Mouse (Mus musculus) midbrain, embryonic 16.5 days (tissue): ENCODE results near the gene Myl12a. TPM values are rescaled to one million over a fixed set of nuclear protein-coding genes. Genes with fewer than 3 reads are reported as not detected.

Source experiments
- ATAC-seq: fragments of 200-750 bp; cut with Nextera tagmentation; 2 replicates; pipeline ENCODE4 v1.8.0; 2017; ENCODE audit warnings: moderate TSS enrichment
- H3K27ac ChIP-seq: fragments of 300-500 bp; sonication (generic); 2 replicates; pipeline ENCODE4 v1.5.1; 2014; ENCODE audit warnings: mild to moderate bottlenecking, low read length, mixed read lengths
- H3K27me3 ChIP-seq: fragments of 300-500 bp; sonication (generic); 2 replicates; pipeline ENCODE4 v1.6.1; 2014; ENCODE audit warnings: low read depth, low read length, mixed read lengths; ENCODE audit not compliant: control insufficient read depth, insufficient read depth
- H3K36me3 ChIP-seq: fragments of 300-500 bp; sonication (generic); 2 replicates; pipeline ENCODE4 v1.6.1; 2014; ENCODE audit warnings: mild to moderate bottlenecking, low read length, moderate library complexity, mixed read lengths; ENCODE audit not compliant: control insufficient read depth, insufficient read depth
- H3K4me1 ChIP-seq: fragments of 300-500 bp; sonication (generic); 2 replicates; pipeline ENCODE4 v1.6.1; 2014; ENCODE audit warnings: mild to moderate bottlenecking, low read length, mixed read lengths; ENCODE audit not compliant: control insufficient read depth, insufficient read depth
- H3K4me2 ChIP-seq: fragments of 300-500 bp; sonication (generic); 2 replicates; pipeline ENCODE4 v1.6.1; 2014; ENCODE audit warnings: mild to moderate bottlenecking, low read length, mixed read lengths
- H3K4me3 ChIP-seq: fragments of 300-500 bp; sonication (generic); 2 replicates; pipeline ENCODE4 v1.5.1; 2014; ENCODE audit warnings: low read depth, mild to moderate bottlenecking, low read length, moderate library complexity, mixed read lengths
- H3K9ac ChIP-seq: fragments of 300-500 bp; sonication (generic); 2 replicates; pipeline ENCODE4 v1.6.1; 2014; ENCODE audit warnings: low read depth, low read length, mixed read lengths
- H3K9me3 ChIP-seq: fragments of 300-500 bp; sonication (generic); replicated peaks from 2 replicates; pipeline ENCODE4 v1.6.1; 2014; ENCODE audit warnings: mild to moderate bottlenecking, low read length, mixed read lengths; ENCODE audit not compliant: control insufficient read depth, poor library complexity, severe bottlenecking
- WGBS: fragments of 180-500 bp; shearing (Covaris S2); extraction: QIAGEN DNeasy Blood & Tissue Kit; methylation state at CpG from one replicate; pipeline ENCODE4 v1.1.7; 2014; 5-methylcytosine and 5-hydroxymethylcytosine counted together
- polyA plus RNA-seq: library from polyadenylated mRNA; unstranded; fragments of >200 nt; fragmentation: Nextera tagmentation; extraction: Ambion mirVana; gene quantifications from 2 replicates; pipeline ENCODE4 v1.2.1, GENCODE M21; 2015

Myl12a gene
- 82.2 and 92.0 TPM in 2 replicates for polyA plus RNA-seq

GRCm38 (mm10) chr17:71002744-71003094 lies at the start of gene Myl12a:
TSS of gene Myl12a (minus strand) at chr17:71002878.
- peak within 1 kb of the TSS; percentile 86 for H3K4me2 ChIP-seq
- H3K27ac ChIP-seq: peak within 1 kb of the TSS; percentile 91
- H3K27me3 ChIP-seq: no peaks in the 10 kb centered on the region
- no peaks in the 10 kb centered on the region for H3K36me3 ChIP-seq
- peak within 1 kb of the TSS; percentile 73 for H3K9ac ChIP-seq
- ATAC-seq: peak; percentile 64; the same call in 1 of the 2 replicates
- H3K4me3 ChIP-seq: peak within 1 kb of the TSS; percentile 90
- H3K4me1 ChIP-seq: peaks cover 8% of the 10 kb centered on the region
- H3K9me3 ChIP-seq: no peaks in the 10 kb centered on the region
- 6% methylated on average over 14 of the region's 14 CpGs for WGBS

- H3K9me3 ChIP-seq: no peaks in the 10 kb centered on the region
- H3K9ac ChIP-seq: no peak overlapping the region
- WGBS: 90% methylated on average over 8 of the region's 8 CpGs
- no peaks in the 10 kb centered on the region for H3K27me3 ChIP-seq
- H3K36me3 ChIP-seq: no peaks in the 10 kb centered on the region
- no peaks in the 10 kb centered on the region for H3K4me1 ChIP-seq
- H3K4me3 ChIP-seq: no peak overlapping the region
- no peak for ATAC-seq
- H3K4me2 ChIP-seq: no peak overlapping the region
- no peak overlapping the region for H3K27ac ChIP-seq
Observed at GRCm38 (mm10) chr17:71049292-71049691, 46.6 kb upstream of the Myl12a start.

- H3K4me2 ChIP-seq: no peak overlapping the region
- no peaks in the 10 kb centered on the region for H3K4me1 ChIP-seq
- H3K9ac ChIP-seq: no peak overlapping the region
- H3K9me3 ChIP-seq: no peaks in the 10 kb centered on the region
- no peak overlapping the region for H3K27ac ChIP-seq
- no peak overlapping the region for H3K4me3 ChIP-seq
- H3K36me3 ChIP-seq: no peaks in the 10 kb centered on the region
- H3K27me3 ChIP-seq: no peaks in the 10 kb centered on the region
- no peak for ATAC-seq
- 86% methylated on average over 4 of the region's 4 CpGs for WGBS
Observed at GRCm38 (mm10) chr17:71046856-71047255, 44.2 kb upstream of the Myl12a start.

GRCm38 (mm10) chr17:71045591-71045990 lies 42.9 kb upstream of the Myl12a start:
- 86% methylated on average over 9 of the region's 9 CpGs for WGBS
- Histone ChIP-seq H3K27me3 (no peaks in the 10 kb centered on the region), H3K9me3 (no peaks in the 10 kb centered on the region), H3K36me3 (no peaks in the 10 kb centered on the region), H3K4me3 (no peak overlapping the region), H3K9ac (no peak overlapping the region), H3K27ac (no peak overlapping the region), H3K4me2 (no peak overlapping the region), H3K4me1 (no peaks in the 10 kb centered on the region)
- ATAC-seq: no peak

GRCm38 (mm10) chr17:71042645-71043044 lies 40.0 kb upstream of the Myl12a start:
- Histone ChIP-seq H3K4me3 (no peak overlapping the region), H3K27me3 (no peaks in the 10 kb centered on the region), H3K4me2 (no peak overlapping the region), H3K4me1 (no peaks in the 10 kb centered on the region), H3K9ac (no peak overlapping the region), H3K27ac (no peak overlapping the region), H3K36me3 (no peaks in the 10 kb centered on the region), H3K9me3 (no peaks in the 10 kb centered on the region)
- WGBS: 95% methylated on average over 1 of the region's 1 CpGs
- ATAC-seq: no peak

- H3K27ac ChIP-seq: no peak overlapping the region
- ATAC-seq: no peak
- no peak overlapping the region for H3K4me3 ChIP-seq
- no peaks in the 10 kb centered on the region for H3K4me1 ChIP-seq
- H3K9ac ChIP-seq: no peak overlapping the region
- H3K36me3 ChIP-seq: no peaks in the 10 kb centered on the region
- no peak overlapping the region for H3K4me2 ChIP-seq
- 72% methylated on average over 5 of the region's 5 CpGs for WGBS
- H3K27me3 ChIP-seq: no peaks in the 10 kb centered on the region
- no peaks in the 10 kb centered on the region for H3K9me3 ChIP-seq
Observed at GRCm38 (mm10) chr17:71040582-71040880, 37.9 kb upstream of the Myl12a start.

GRCm38 (mm10) chr17:71039851-71040581 lies 37.3 kb upstream of the Myl12a start:
- H3K4me2 ChIP-seq: no peak overlapping the region
- H3K9me3 ChIP-seq: no peaks in the 10 kb centered on the region
- no peaks in the 10 kb centered on the region for H3K27me3 ChIP-seq
- ATAC-seq: no peak
- 22% methylated on average over 12 of the region's 12 CpGs for WGBS
- H3K9ac ChIP-seq: no peak overlapping the region
- no peaks in the 10 kb centered on the region for H3K36me3 ChIP-seq
- H3K4me1 ChIP-seq: no peaks in the 10 kb centered on the region
- H3K4me3 ChIP-seq: no peak overlapping the region
- H3K27ac ChIP-seq: no peak overlapping the region

- Histone ChIP-seq H3K4me2 (no peak overlapping the region), H3K9ac (no peak overlapping the region), H3K27me3 (no peaks in the 10 kb centered on the region), H3K4me3 (no peak overlapping the region), H3K36me3 (no peaks in the 10 kb centered on the region), H3K27ac (no peak overlapping the region), H3K4me1 (no peaks in the 10 kb centered on the region), H3K9me3 (no peaks in the 10 kb centered on the region)
- 87% methylated on average over 5 of the region's 5 CpGs for WGBS
- ATAC-seq: no peak
Observed at GRCm38 (mm10) chr17:71038812-71039211, 36.1 kb upstream of the Myl12a start.

GRCm38 (mm10) chr17:71037188-71037587 lies 34.5 kb upstream of the Myl12a start:
- Histone ChIP-seq H3K27me3 (no peaks in the 10 kb centered on the region), H3K9ac (no peak overlapping the region), H3K4me1 (no peaks in the 10 kb centered on the region), H3K4me3 (no peak overlapping the region), H3K27ac (no peak overlapping the region), H3K9me3 (no peaks in the 10 kb centered on the region), H3K4me2 (no peak overlapping the region), H3K36me3 (no peaks in the 10 kb centered on the region)
- ATAC-seq: no peak
- 92% methylated on average over 7 of the region's 7 CpGs for WGBS
